Mouse (Mus musculus) megakaryocyte, embryonic 14.5 days (primary cell): ENCODE data around the gene Abhd8.

Experiments used
- FLI1 ChIP-seq: IDR thresholded peaks from 2 replicates; pipeline ENCODE4 v1.6.1; 2012; ENCODE audit warnings: low read length, inconsistent platforms, mixed read lengths
- GATA1 ChIP-seq: IDR thresholded peaks from 3 replicates; pipeline ENCODE4 v1.6.1; 2012; ENCODE audit warnings: mixed read lengths, low read length, inconsistent platforms, borderline replicate concordance

- TF ChIP-seq GATA1 = no peak
- no peak for TF ChIP-seq FLI1
These were observed 41.9 kb upstream of the Abhd8 start for GRCm38 (mm10) chr8:71505326-71505725.
